Mouse (Mus musculus) ZHBTc4 (cell line): Measurements from ENCODE around the gene Atrnl1.

Experiments
- DNase-seq: peaks from one replicate; pipeline ENCODE4 v3.0.0-alpha.2; 2011; ENCODE audit warnings: low read depth, low spot score

The Atrnl1 gene

GRCm38 (mm10) chr19:57609361-57610057 is 1.3 kb upstream of the Atrnl1 start:
- no peak for DNase-seq

GRCm38 (mm10) chr19:57610058-57610475 is 767 bp upstream of the Atrnl1 start:
- no peak for DNase-seq

- peak; percentile 69 for DNase-seq
Observed at GRCm38 (mm10) chr19:57611291-57612178, 701 bp downstream of the Atrnl1 start.

- DNase-seq: no peak
Observed at GRCm38 (mm10) chr19:57612179-57612472, 1.3 kb downstream of the Atrnl1 start.

- DNase-seq: no peak
Observed at GRCm38 (mm10) chr19:57615972-57616621, 5.3 kb downstream of the Atrnl1 start.

- no peak for DNase-seq
Observed at GRCm38 (mm10) chr19:57619088-57619487, 8.3 kb downstream of the Atrnl1 start.

- no peak for DNase-seq
Observed at GRCm38 (mm10) chr19:57621814-57622213, 11.0 kb downstream of the Atrnl1 start.

- no peak for DNase-seq
Observed at GRCm38 (mm10) chr19:57625738-57626137, 14.9 kb downstream of the Atrnl1 start.

GRCm38 (mm10) chr19:57627251-57627650 is 16.4 kb downstream of the Atrnl1 start:
- no peak for DNase-seq

- DNase-seq: no peak
Observed at GRCm38 (mm10) chr19:57642536-57642935, 31.7 kb downstream of the Atrnl1 start.

GRCm38 (mm10) chr19:57642980-57643379 is 32.1 kb downstream of the Atrnl1 start:
- peak; percentile 43 for DNase-seq

GRCm38 (mm10) chr19:57648202-57648943 is 37.5 kb downstream of the Atrnl1 start:
- DNase-seq: peak; percentile 41

- DNase-seq: no peak
Observed at GRCm38 (mm10) chr19:57648944-57649271, 38.1 kb downstream of the Atrnl1 start.

- no peak for DNase-seq
Observed at GRCm38 (mm10) chr19:57655083-57655482, 44.2 kb downstream of the Atrnl1 start.

- peak; percentile 32 for DNase-seq
Observed at GRCm38 (mm10) chr19:57655491-57655890, 44.7 kb downstream of the Atrnl1 start.

- DNase-seq: peak; percentile 80
Observed at GRCm38 (mm10) chr19:57657426-57658087, 46.7 kb downstream of the Atrnl1 start.

- DNase-seq: no peak
Observed at GRCm38 (mm10) chr19:57658111-57659091, 47.6 kb downstream of the Atrnl1 start.

GRCm38 (mm10) chr19:57667011-57667410 is 56.2 kb downstream of the Atrnl1 start:
- peak; percentile 79 for DNase-seq

- peak; percentile 92 for DNase-seq
Observed at GRCm38 (mm10) chr19:57667946-57668345, 57.1 kb downstream of the Atrnl1 start.

- no peak for DNase-seq
Observed at GRCm38 (mm10) chr19:57679455-57679854, 68.6 kb downstream of the Atrnl1 start.
